Mouse (Mus musculus): Measurements from ENCODE around the gene Trip11. TPM values are rescaled to one million over a fixed set of nuclear protein-coding genes. Genes with fewer than 3 reads are reported as not detected.

The Trip11 gene
- polyA plus RNA-seq, 1 experiment = 14.0 TPM

GRCm38 (mm10) chr12:101818246-101818607 lies 94.8 kb downstream of the Trip11 start:
- no peak for TF ChIP-seq CTCF (IDR thresholded peaks at IDR 0.05; ENCODE audit: borderline replicate concordance, insufficient read depth, low read depth, low read length)
- no peak for TF ChIP-seq POLR2A (IDR thresholded peaks at IDR 0.05; ENCODE audit: borderline replicate concordance, insufficient read depth, low read length)
- Histone ChIP-seq H3K27ac (ENCODE audit: insufficient read depth, low read length) (no peak overlapping the region), H3K4me1 (ENCODE audit: control insufficient read depth, insufficient read depth, low read length) (peaks cover 16% of the 10 kb centered on the region), H3K27me3 (ENCODE audit: control insufficient read depth, insufficient read depth, low read length) (peaks cover 1% of the 10 kb centered on the region; the same call in 1 of the 2 replicates), H3K4me3 (replicated peaks; ENCODE audit: insufficient read depth, low read depth, low read length) (peak overlapping the region; percentile 50)
- WGBS = 43% methylated on average over 11 of the region's 11 CpGs
- DNase-seq = no peak

GRCm38 (mm10) chr12:101816810-101817209 lies 96.3 kb downstream of the Trip11 start:
- no peak for TF ChIP-seq CTCF (IDR thresholded peaks at IDR 0.05; ENCODE audit: borderline replicate concordance, insufficient read depth, low read depth, low read length)
- no peak for TF ChIP-seq POLR2A (IDR thresholded peaks at IDR 0.05; ENCODE audit: borderline replicate concordance, insufficient read depth, low read length)
- no peak for DNase-seq
- Histone ChIP-seq H3K4me3 (replicated peaks; ENCODE audit: insufficient read depth, low read depth, low read length) (no peak overlapping the region), H3K27me3 (ENCODE audit: control insufficient read depth, insufficient read depth, low read length) (peaks cover 1% of the 10 kb centered on the region; the same call in 1 of the 2 replicates), H3K27ac (ENCODE audit: insufficient read depth, low read length) (no peak overlapping the region), H3K4me1 (ENCODE audit: control insufficient read depth, insufficient read depth, low read length) (peaks cover 16% of the 10 kb centered on the region)
- 81% methylated on average over 5 of the region's 5 CpGs for WGBS

GRCm38 (mm10) chr12:101815796-101816195 lies 97.3 kb downstream of the Trip11 start:
- WGBS = 94% methylated on average over 6 of the region's 6 CpGs

GRCm38 (mm10) chr12:101814423-101814822 lies 98.6 kb downstream of the Trip11 start:
- Histone ChIP-seq H3K27ac (ENCODE audit: insufficient read depth, low read length) (no peak overlapping the region), H3K4me3 (replicated peaks; ENCODE audit: insufficient read depth, low read depth, low read length) (no peak overlapping the region), H3K27me3 (ENCODE audit: control insufficient read depth, insufficient read depth, low read length) (no peaks in the 10 kb centered on the region; the same call in 1 of the 2 replicates), H3K4me1 (ENCODE audit: control insufficient read depth, insufficient read depth, low read length) (peaks cover 29% of the 10 kb centered on the region)
- 14% methylated on average over 2 of the region's 2 CpGs for WGBS
- DNase-seq = peak; percentile 71 to 90
- TF ChIP-seq POLR2A (IDR thresholded peaks at IDR 0.05; ENCODE audit: borderline replicate concordance, insufficient read depth, low read length) (no peak), CTCF (IDR thresholded peaks at IDR 0.05; ENCODE audit: borderline replicate concordance, insufficient read depth, low read depth, low read length) (no peak)

More at GRCm38 (mm10) chr12:101815796-101816195, 97.3 kb downstream of the Trip11 start:
- TF ChIP-seq CTCF (IDR thresholded peaks at IDR 0.05; ENCODE audit: borderline replicate concordance, insufficient read depth, low read depth, low read length) = no peak
- TF ChIP-seq POLR2A (IDR thresholded peaks at IDR 0.05; ENCODE audit: borderline replicate concordance, insufficient read depth, low read length) = no peak
- H3K27me3 ChIP-seq (ENCODE audit: control insufficient read depth, insufficient read depth, low read length) = peaks cover 1% of the 10 kb centered on the region; the same call in 1 of the 2 replicates
- no peak for DNase-seq
- H3K4me3 ChIP-seq (replicated peaks; ENCODE audit: insufficient read depth, low read depth, low read length) = no peak overlapping the region
- no peak overlapping the region for H3K27ac ChIP-seq (ENCODE audit: insufficient read depth, low read length)
- peaks cover 22% of the 10 kb centered on the region for H3K4me1 ChIP-seq (ENCODE audit: control insufficient read depth, insufficient read depth, low read length)

- Histone ChIP-seq H3K4me1 (ENCODE audit: control insufficient read depth, insufficient read depth, low read length) (peaks cover 29% of the 10 kb centered on the region), H3K27me3 (ENCODE audit: control insufficient read depth, insufficient read depth, low read length) (no peaks in the 10 kb centered on the region), H3K4me3 (replicated peaks; ENCODE audit: insufficient read depth, low read depth, low read length) (no peak overlapping the region), H3K27ac (ENCODE audit: insufficient read depth, low read length) (no peak overlapping the region; the same call in 1 of the 2 replicates)
- TF ChIP-seq POLR2A (IDR thresholded peaks at IDR 0.05; ENCODE audit: borderline replicate concordance, insufficient read depth, low read length) (no peak), CTCF (IDR thresholded peaks at IDR 0.05; ENCODE audit: borderline replicate concordance, insufficient read depth, low read depth, low read length) (peak; percentile 41; the same call in 1 of the 2 replicates)
- no peak for DNase-seq
- 79% methylated on average over 6 of the region's 6 CpGs for WGBS
These were observed 101.9 kb downstream of the Trip11 start for GRCm38 (mm10) chr12:101811181-101811580.

- peak; percentile 84 to 91 for DNase-seq
- Histone ChIP-seq H3K27ac (ENCODE audit: insufficient read depth, low read length) (0 out of 2 replicates have a peak overlapping the region, but pooled peaks have one; percentile 15), H3K4me3 (replicated peaks; ENCODE audit: insufficient read depth, low read depth, low read length) (no peak overlapping the region), H3K4me1 (ENCODE audit: control insufficient read depth, insufficient read depth, low read length) (peaks cover 29% of the 10 kb centered on the region), H3K27me3 (ENCODE audit: control insufficient read depth, insufficient read depth, low read length) (no peaks in the 10 kb centered on the region)
- TF ChIP-seq CTCF (IDR thresholded peaks at IDR 0.05; ENCODE audit: borderline replicate concordance, insufficient read depth, low read depth, low read length) (no peak), POLR2A (IDR thresholded peaks at IDR 0.05; ENCODE audit: borderline replicate concordance, insufficient read depth, low read length) (no peak)
- 2% methylated on average over 2 of the region's 2 CpGs for WGBS
These were observed 102.6 kb downstream of the Trip11 start for GRCm38 (mm10) chr12:101810515-101810914.

GRCm38 (mm10) chr12:101807400-101807799 lies 105.7 kb downstream of the Trip11 start:
- Histone ChIP-seq H3K4me1 (ENCODE audit: control insufficient read depth, insufficient read depth, low read length) (peaks cover 14% of the 10 kb centered on the region), H3K27me3 (ENCODE audit: control insufficient read depth, insufficient read depth, low read length) (no peaks in the 10 kb centered on the region), H3K4me3 (replicated peaks; ENCODE audit: insufficient read depth, low read depth, low read length) (no peak overlapping the region), H3K27ac (ENCODE audit: insufficient read depth, low read length) (no peak overlapping the region)
- WGBS = 20% methylated on average over 2 of the region's 2 CpGs
- TF ChIP-seq POLR2A (IDR thresholded peaks at IDR 0.05; ENCODE audit: borderline replicate concordance, insufficient read depth, low read length) (no peak), CTCF (IDR thresholded peaks at IDR 0.05; ENCODE audit: borderline replicate concordance, insufficient read depth, low read depth, low read length) (no peak)
- DNase-seq = no peak

GRCm38 (mm10) chr12:101802445-101802844 lies 110.6 kb downstream of the Trip11 start:
- H3K27ac ChIP-seq (ENCODE audit: insufficient read depth, low read length) = no peak overlapping the region
- DNase-seq = no peak
- no peak for TF ChIP-seq CTCF (IDR thresholded peaks at IDR 0.05; ENCODE audit: borderline replicate concordance, insufficient read depth, low read depth, low read length)
- TF ChIP-seq POLR2A (IDR thresholded peaks at IDR 0.05; ENCODE audit: borderline replicate concordance, insufficient read depth, low read length) = no peak
- WGBS = 79% methylated on average over 3 of the region's 3 CpGs
- H3K4me3 ChIP-seq (replicated peaks; ENCODE audit: insufficient read depth, low read depth, low read length) = no peak overlapping the region
- H3K27me3 ChIP-seq (ENCODE audit: control insufficient read depth, insufficient read depth, low read length) = no peaks in the 10 kb centered on the region; the same call in 1 of the 2 replicates
- H3K4me1 ChIP-seq (ENCODE audit: control insufficient read depth, insufficient read depth, low read length) = no peaks in the 10 kb centered on the region
